In the genomic region with DNA sequence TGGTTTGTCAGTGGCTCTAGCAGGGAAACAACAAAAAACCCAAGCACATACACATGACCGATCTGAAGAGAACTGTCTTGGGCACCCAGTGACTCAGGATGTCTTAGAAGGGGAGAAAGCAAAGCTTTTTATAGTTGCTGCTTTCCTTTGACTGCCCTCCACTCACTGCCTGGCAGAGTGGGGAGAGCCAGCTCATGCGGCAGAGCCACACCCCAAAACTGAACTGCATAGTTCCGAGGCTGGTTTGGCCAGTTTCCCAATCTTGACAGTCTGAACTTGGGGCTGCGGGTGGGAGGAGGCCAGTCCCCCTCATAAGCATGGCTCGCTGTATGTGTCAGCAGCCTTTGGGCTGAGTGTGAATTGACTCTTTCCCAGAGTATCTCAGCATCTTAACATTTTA, we compare ENCODE assay signal across 8 mouse cellular contexts. TPM values are rescaled to one million over a fixed set of nuclear protein-coding genes. Genes with fewer than 3 reads are reported as not detected.
DNase-seq lines count a peak whose midpoint lies in the region; ATAC-seq and TF ChIP-seq lines count a peak whose summit lies in the region.

No protein-coding gene starts in this region.

- H3K27me3 ChIP-seq in kidney, embryonic 15.5 days, result no peaks in the 10 kb centered on the region
- H3K27me3 ChIP-seq in lung, embryonic 16.5 days (ENCODE audit: control insufficient read depth, insufficient read depth, low read depth, low read length), result no peaks in the 10 kb centered on the region
- H3K27me3 ChIP-seq in stomach, postnatal 0 days (ENCODE audit: control insufficient read depth, insufficient read depth, low read length), result no peaks in the 10 kb centered on the region

- H3K4me3 ChIP-seq in kidney, embryonic 15.5 days (replicated peaks), result no peak overlapping the region
- no peak overlapping the region for H3K4me3 ChIP-seq in lung, embryonic 16.5 days (ENCODE audit: low read length)
- H3K4me3 ChIP-seq in stomach, postnatal 0 days (ENCODE audit: low read depth, low read length), result no peak overlapping the region

- 41% methylated on average over 5 of the region's 5 CpGs for WGBS in kidney, embryonic 15.5 days
- 19% methylated on average over 5 of the region's 5 CpGs for WGBS in lung, embryonic 16.5 days
- WGBS in stomach, postnatal 0 days, result 11% methylated on average over 5 of the region's 5 CpGs

- no peak for TF ChIP-seq CTCF in stomach, postnatal 0 days (IDR thresholded peaks at IDR 0.05; ENCODE audit: low read depth)

- peaks cover 47% of the 10 kb centered on the region for H3K36me3 ChIP-seq in kidney, embryonic 15.5 days
- peaks cover 28% of the 10 kb centered on the region for H3K36me3 ChIP-seq in lung, embryonic 16.5 days (ENCODE audit: control insufficient read depth, insufficient read depth, low read length)
- peaks cover 3% of the 10 kb centered on the region for H3K36me3 ChIP-seq in stomach, postnatal 0 days (ENCODE audit: control insufficient read depth, insufficient read depth, low read length)

- no peaks in the 10 kb centered on the region for H3K9me3 ChIP-seq in kidney, embryonic 15.5 days (replicated peaks)
- H3K9me3 ChIP-seq in lung, embryonic 16.5 days (ENCODE audit: control insufficient read depth, low read length), result no peaks in the 10 kb centered on the region; the same call in 1 of the 2 replicates
- 0 out of 2 replicates have a peak, but pooled peaks cover 5% of the 10 kb centered on the region for H3K9me3 ChIP-seq in stomach, postnatal 0 days (ENCODE audit: control insufficient read depth, low read length)

- no peak for DNase-seq in kidney, adult 18-20 months
- peak; percentile 64 for DNase-seq in MEL-GATA-1-ER (ENCODE audit: extremely low read depth, low read depth)
- DNase-seq in stomach, postnatal 0 days (ENCODE audit: low spot score), result peak; percentile 78
- no peak for DNase-seq in right cerebral cortex, postnatal 36 days (ENCODE audit: low spot score in 2 of 2)

- H3K9ac ChIP-seq in kidney, embryonic 15.5 days, result no peak overlapping the region
- no peak overlapping the region for H3K9ac ChIP-seq in lung, embryonic 16.5 days (ENCODE audit: low read length)
- no peak overlapping the region for H3K9ac ChIP-seq in stomach, postnatal 0 days (ENCODE audit: low read length)

- 0 out of 2 replicates have a peak, but pooled peaks have one; percentile 13 for ATAC-seq in kidney, embryonic 15.5 days (replicated peaks; ENCODE audit: low FRiP score)
- peak; percentile 71 for ATAC-seq in erythroid progenitor cell, adult 5-6 weeks (replicated peaks; ENCODE audit: low FRiP score, poor library complexity, severe bottlenecking)
- ATAC-seq in lung, embryonic 16.5 days (ENCODE audit: low read depth), result peak; percentile 77
- ATAC-seq in stomach, postnatal 0 days (ENCODE audit: low FRiP score, low TSS enrichment), result peak; percentile 67
- ATAC-seq in inflammation-experienced regulatory T-cells, adult 6 months, result no peak

- peaks cover 33% of the 10 kb centered on the region for H3K4me1 ChIP-seq in kidney, embryonic 15.5 days
- H3K4me1 ChIP-seq in lung, embryonic 16.5 days (replicated peaks; ENCODE audit: control insufficient read depth, insufficient read depth, low read length), result peaks cover 34% of the 10 kb centered on the region
- no peaks in the 10 kb centered on the region; the same call in 1 of the 2 replicates for H3K4me1 ChIP-seq in stomach, postnatal 0 days (replicated peaks; ENCODE audit: control insufficient read depth, insufficient read depth)

- peak overlapping the region; percentile 47; the same call in 1 of the 2 replicates for H3K27ac ChIP-seq in kidney, embryonic 15.5 days
- peak overlapping the region; percentile 73 for H3K27ac ChIP-seq in lung, embryonic 16.5 days (ENCODE audit: low read length)
- peak overlapping the region; percentile 81 for H3K27ac ChIP-seq in stomach, postnatal 0 days (replicated peaks)

- no peak for TF ChIP-seq EP300 in stomach, postnatal 0 days (optimal IDR thresholded peaks at IDR 0.05)

- no peak overlapping the region for H3K4me2 ChIP-seq in kidney, embryonic 15.5 days
- H3K4me2 ChIP-seq in lung, embryonic 16.5 days (ENCODE audit: low read depth, low read length), result no peak overlapping the region; the same call in 1 of the 2 replicates
- peak overlapping the region; percentile 31; the same call in 1 of the 2 replicates for H3K4me2 ChIP-seq in stomach, postnatal 0 days (replicated peaks; ENCODE audit: low read depth)

RNA-seq across cellular contexts. Expression of a gene that starts 11.7 kb away (rescaled TPM):
- 1,314 and 1,392 TPM in 2 replicates for polyA plus RNA-seq in kidney, embryonic 15.5 days (2015; fragmentation: Nextera tagmentation; extraction: Ambion mirVana)
- total RNA-seq in erythroid progenitor cell, adult 5-6 weeks (2015; ENCODE audit: low replicate concordance), result 96.0 and 222 TPM in 2 replicates
- total RNA-seq in erythroid progenitor cell, adult 5-6 weeks (2017; ENCODE audit: low replicate concordance), result 92.8 and 101 TPM in 2 replicates
- polyA plus RNA-seq in lung, embryonic 16.5 days (2015; fragmentation: Nextera tagmentation; extraction: Ambion mirVana), result 1,745 and 1,859 TPM in 2 replicates
- 1,956 and 2,116 TPM in 2 replicates for polyA plus RNA-seq in stomach, postnatal 0 days (2015; fragmentation: Nextera tagmentation; extraction: Ambion mirVana)
- 1,000 to 10,000 TPM; 1,310 to 3,387 (median 2,012) TPM for polyA plus RNA-seq in inflammation-experienced regulatory T-cells, adult 6 months (2017; shearing (Covaris generic))

RNA-seq across cellular contexts. Expression of a gene that starts 51.5 kb away (rescaled TPM):
- 18.4 and 18.9 TPM in 2 replicates for polyA plus RNA-seq in kidney, embryonic 15.5 days (2015; fragmentation: Nextera tagmentation; extraction: Ambion mirVana)
- 1.4 and 10.1 TPM in 2 replicates for total RNA-seq in erythroid progenitor cell, adult 5-6 weeks (2015; ENCODE audit: low replicate concordance)
- total RNA-seq in erythroid progenitor cell, adult 5-6 weeks (2017; ENCODE audit: low replicate concordance), result 4.8 and 11.3 TPM in 2 replicates
- 13.2 and 14.7 TPM in 2 replicates for polyA plus RNA-seq in lung, embryonic 16.5 days (2015; fragmentation: Nextera tagmentation; extraction: Ambion mirVana)
- polyA plus RNA-seq in stomach, postnatal 0 days (2015; fragmentation: Nextera tagmentation; extraction: Ambion mirVana), result 5.9 and 6.9 TPM in 2 replicates
- polyA plus RNA-seq in inflammation-experienced regulatory T-cells, adult 6 months (2017; shearing (Covaris generic)), result 10 to 100 TPM; 10.8 to 17.9 (median 15.0) TPM

Comparison
In these comparisons a context has a peak if more than half of its experiments do, and no peak if none do; other contexts are left out.
1. DNase-seq: peak in MEL-GATA-1-ER (single experiment) and stomach, postnatal 0 days (single experiment); none in kidney, adult 18-20 months (single experiment) and right cerebral cortex, postnatal 36 days (0 of 2).
2. Peak in every context shown above with its lines, with median percentiles within 50 percentile points of each other: H3K27ac ChIP-seq.